Mouse (Mus musculus): Measurements from ENCODE around the gene Napsa. TPM values are rescaled to one million over a fixed set of nuclear protein-coding genes. Genes with fewer than 3 reads are reported as not detected.
A peak's percentile ranks its signal among the peaks of the same experiment; 100 is the strongest.

Napsa gene
- polyA plus RNA-seq, 1 experiment from 2014 or later, result 2.1 TPM

DNA sequence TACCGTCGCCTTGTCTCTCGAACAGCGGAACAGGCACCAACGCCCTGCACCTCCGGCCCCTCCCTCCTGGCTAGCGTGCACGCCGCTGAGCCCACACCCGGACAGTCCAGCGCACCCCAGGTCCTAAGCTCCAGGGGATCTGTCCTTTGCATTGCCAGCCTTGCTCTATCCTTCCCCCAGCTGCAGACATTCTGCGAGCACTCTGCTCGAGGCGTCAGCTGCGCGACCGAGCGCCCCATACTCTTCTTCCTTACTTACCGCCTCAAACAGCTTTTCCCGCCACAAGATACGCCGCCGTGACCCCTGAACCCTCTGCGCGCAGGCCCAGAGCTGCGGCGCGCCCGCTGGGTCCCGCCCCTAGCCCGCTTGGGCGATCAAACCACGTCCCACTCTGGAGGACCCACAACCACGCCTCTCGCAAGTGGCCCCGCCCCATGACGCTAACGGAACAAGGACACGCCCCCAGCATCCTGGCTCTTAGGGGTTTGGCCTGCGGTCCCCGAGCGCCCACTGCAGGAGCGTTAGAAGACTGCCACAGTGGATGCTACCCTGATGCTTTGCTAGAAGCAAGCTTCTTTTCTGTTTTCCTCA lies 23.6 kb upstream of the Napsa start, which contains the start of gene Pold1:
Gene Pold1, minus strand, starts transcription at position 353 of the 591 bp plus-strand sequence.
- ATAC-seq (replicated peaks; ENCODE audit: low FRiP score) (peak; percentile 94), DNase-seq (ENCODE audit: low spot score) (peak; percentile 99)
- Histone ChIP-seq H3K27ac (ENCODE audit: low read depth, low read length) (peak within 1 kb of the TSS; percentile 75), H3K9ac (ENCODE audit: low read depth, low read length) (peak within 1 kb of the TSS; percentile 77), H3K4me1 (replicated peaks; ENCODE audit: control insufficient read depth, insufficient read depth, low read length) (peaks cover 17% of the 10 kb centered on the region), H3K4me3 (ENCODE audit: low read depth, low read length) (peak within 1 kb of the TSS; percentile 64), H3K9me3 (ENCODE audit: control insufficient read depth, low read length) (peaks cover 3% of the 10 kb centered on the region; the same call in 1 of the 2 replicates), H3K36me3 (ENCODE audit: control insufficient read depth, insufficient read depth, low read length) (peaks cover 30% of the 10 kb centered on the region), H3K4me2 (peak within 1 kb of the TSS; percentile 85), H3K27me3 (replicated peaks; ENCODE audit: control insufficient read depth, insufficient read depth, low read length) (no peaks in the 10 kb centered on the region)
- WGBS, result under 1% methylated on average over 43 of the region's 43 CpGs

DNA sequence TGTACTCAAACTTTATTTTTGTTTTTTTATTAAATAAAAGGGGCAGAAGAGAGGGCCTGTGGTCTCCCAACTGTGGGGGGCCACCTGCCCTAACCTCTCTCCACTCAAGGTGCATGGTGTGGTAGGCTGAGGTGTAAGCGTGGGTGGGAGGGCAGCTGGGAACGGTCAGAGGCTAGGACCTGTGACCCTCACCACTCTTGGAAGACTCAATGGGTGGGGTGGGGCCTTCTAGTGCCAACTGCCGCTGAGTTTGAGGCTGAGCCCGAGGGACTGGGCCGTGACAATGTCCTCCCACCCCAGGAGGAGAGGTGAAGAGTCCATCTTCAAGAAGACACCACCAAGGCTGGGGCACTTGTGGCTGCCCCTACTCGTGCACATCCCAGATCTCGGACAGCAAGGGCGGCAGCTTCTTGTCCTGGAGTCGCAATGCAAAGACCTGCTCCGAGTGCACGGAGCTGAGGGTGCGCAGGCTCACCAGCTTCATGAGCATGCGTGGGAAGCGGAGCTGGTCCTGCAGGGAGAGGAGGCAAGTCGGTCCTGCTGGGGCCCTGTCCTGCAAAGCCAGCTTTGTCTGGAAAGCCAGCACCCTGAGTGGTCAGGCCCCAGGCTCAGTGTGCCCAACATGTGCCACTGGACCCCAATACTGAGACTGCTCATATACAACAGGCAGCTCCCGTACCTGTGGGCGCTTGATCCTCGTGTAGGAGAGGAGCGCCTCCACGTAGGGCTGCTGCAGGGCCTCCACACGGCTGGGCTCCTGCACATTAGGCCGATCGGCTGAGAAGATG lies 22.4 kb upstream of the Napsa start:
- WGBS, result 95% methylated on average over 23 of the region's 23 CpGs
- H3K4me1 ChIP-seq (replicated peaks; ENCODE audit: control insufficient read depth, insufficient read depth, low read length), result peaks cover 17% of the 10 kb centered on the region
- peaks cover 3% of the 10 kb centered on the region; the same call in 1 of the 2 replicates for H3K9me3 ChIP-seq (ENCODE audit: control insufficient read depth, low read length)
- H3K27me3 ChIP-seq (replicated peaks; ENCODE audit: control insufficient read depth, insufficient read depth, low read length), result no peaks in the 10 kb centered on the region
- no peak overlapping the region for H3K27ac ChIP-seq (ENCODE audit: low read depth, low read length)
- no peak overlapping the region for H3K4me2 ChIP-seq
- no peak overlapping the region for H3K9ac ChIP-seq (ENCODE audit: low read depth, low read length)
- ATAC-seq (replicated peaks; ENCODE audit: low FRiP score) (no peak), DNase-seq (ENCODE audit: low spot score) (no peak)
- peaks cover 30% of the 10 kb centered on the region for H3K36me3 ChIP-seq (ENCODE audit: control insufficient read depth, insufficient read depth, low read length)
- H3K4me3 ChIP-seq (ENCODE audit: low read depth, low read length), result no peak overlapping the region

- Histone ChIP-seq H3K9ac (ENCODE audit: low read depth, low read length) (no peak overlapping the region), H3K4me1 (replicated peaks; ENCODE audit: control insufficient read depth, insufficient read depth, low read length) (peaks cover 17% of the 10 kb centered on the region), H3K36me3 (ENCODE audit: control insufficient read depth, insufficient read depth, low read length) (peaks cover 30% of the 10 kb centered on the region), H3K9me3 (ENCODE audit: control insufficient read depth, low read length) (peaks cover 3% of the 10 kb centered on the region; the same call in 1 of the 2 replicates), H3K27me3 (replicated peaks; ENCODE audit: control insufficient read depth, insufficient read depth, low read length) (no peaks in the 10 kb centered on the region), H3K27ac (ENCODE audit: low read depth, low read length) (no peak overlapping the region), H3K4me2 (no peak overlapping the region), H3K4me3 (ENCODE audit: low read depth, low read length) (no peak overlapping the region)
- ATAC-seq (replicated peaks; ENCODE audit: low FRiP score) (no peak), DNase-seq (ENCODE audit: low spot score) (no peak)
- whole genome bisulfite sequencing, result 91% methylated on average over 12 of the region's 12 CpGs
These were observed 21.8 kb upstream of the Napsa start for GRCm38 (mm10) chr7:44550409-44550678.

- no peak overlapping the region for H3K4me2 ChIP-seq
These were observed 20.9 kb upstream of the Napsa start for GRCm38 (mm10) chr7:44551301-44551700.

GRCm38 (mm10) chr7:44551731-44552130 lies 20.4 kb upstream of the Napsa start:
- Histone ChIP-seq H3K9ac (ENCODE audit: low read depth, low read length) (no peak overlapping the region), H3K27me3 (replicated peaks; ENCODE audit: control insufficient read depth, insufficient read depth, low read length) (no peaks in the 10 kb centered on the region), H3K4me1 (replicated peaks; ENCODE audit: control insufficient read depth, insufficient read depth, low read length) (peaks cover 22% of the 10 kb centered on the region), H3K4me2 (no peak overlapping the region), H3K27ac (ENCODE audit: low read depth, low read length) (no peak overlapping the region), H3K9me3 (ENCODE audit: control insufficient read depth, low read length) (no peaks in the 10 kb centered on the region), H3K4me3 (ENCODE audit: low read depth, low read length) (no peak overlapping the region), H3K36me3 (ENCODE audit: control insufficient read depth, insufficient read depth, low read length) (peaks cover 27% of the 10 kb centered on the region)
- ATAC-seq (replicated peaks; ENCODE audit: low FRiP score) (no peak), DNase-seq (ENCODE audit: low spot score) (no peak)
- 89% methylated on average over 22 of the region's 22 CpGs for WGBS

More at GRCm38 (mm10) chr7:44551301-44551700, 20.9 kb upstream of the Napsa start:
- no peaks in the 10 kb centered on the region for H3K27me3 ChIP-seq (replicated peaks; ENCODE audit: control insufficient read depth, insufficient read depth, low read length)
- ATAC-seq (replicated peaks; ENCODE audit: low FRiP score), result no peak
- H3K27ac ChIP-seq (ENCODE audit: low read depth, low read length), result 0 out of 2 replicates have a peak overlapping the region, but pooled peaks have one; percentile 19
- 93% methylated on average over 21 of the region's 21 CpGs for WGBS
- peaks cover 19% of the 10 kb centered on the region for H3K4me1 ChIP-seq (replicated peaks; ENCODE audit: control insufficient read depth, insufficient read depth, low read length)
- H3K4me3 ChIP-seq (ENCODE audit: low read depth, low read length), result no peak overlapping the region
- DNase-seq (ENCODE audit: low spot score), result no peak
- peaks cover 2% of the 10 kb centered on the region; the same call in 1 of the 2 replicates for H3K9me3 ChIP-seq (ENCODE audit: control insufficient read depth, low read length)
- no peak overlapping the region for H3K9ac ChIP-seq (ENCODE audit: low read depth, low read length)
- H3K36me3 ChIP-seq (ENCODE audit: control insufficient read depth, insufficient read depth, low read length), result peaks cover 27% of the 10 kb centered on the region

DNA sequence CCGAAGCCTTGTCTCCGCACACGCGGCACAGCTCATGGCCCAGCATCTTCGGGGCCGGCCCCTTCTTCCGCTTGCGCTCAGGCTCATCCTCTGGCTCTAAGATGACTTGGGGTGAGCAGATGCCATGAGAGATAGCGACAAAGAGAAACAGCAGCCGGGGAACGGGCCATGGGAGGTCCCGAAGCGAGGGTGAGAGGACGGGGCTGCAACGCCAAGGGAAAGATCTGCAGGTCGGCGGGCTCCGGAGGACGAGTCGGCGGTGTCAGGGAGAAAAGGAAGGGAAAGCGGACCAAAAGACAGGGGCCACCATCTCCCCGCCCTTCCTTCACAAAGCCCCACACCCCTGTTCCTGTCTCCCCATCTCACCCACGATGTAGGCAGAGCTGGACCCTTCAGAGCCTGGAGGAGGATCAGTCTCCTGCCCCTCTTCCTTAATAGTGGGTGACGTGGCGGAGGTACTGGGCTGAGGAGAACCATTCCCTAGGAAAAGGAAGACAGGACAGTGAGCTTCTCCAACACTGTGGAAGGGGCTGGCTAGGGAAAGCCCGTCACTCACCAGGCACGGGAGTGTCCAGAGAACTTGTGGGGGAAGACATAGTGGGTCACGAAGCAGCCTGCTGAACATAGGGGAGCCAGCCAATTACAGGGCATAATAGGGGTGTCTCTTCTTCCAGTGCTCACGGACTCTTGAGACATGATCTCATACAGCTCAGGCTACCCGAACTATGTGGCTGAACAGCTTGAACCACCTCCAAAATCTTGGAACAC lies 19.9 kb upstream of the Napsa start:
- Histone ChIP-seq H3K4me1 (replicated peaks; ENCODE audit: control insufficient read depth, insufficient read depth, low read length) (peaks cover 17% of the 10 kb centered on the region), H3K9me3 (ENCODE audit: control insufficient read depth, low read length) (no peaks in the 10 kb centered on the region), H3K27ac (ENCODE audit: low read depth, low read length) (no peak overlapping the region), H3K27me3 (replicated peaks; ENCODE audit: control insufficient read depth, insufficient read depth, low read length) (no peaks in the 10 kb centered on the region), H3K9ac (ENCODE audit: low read depth, low read length) (peak overlapping the region; percentile 14; the same call in 1 of the 2 replicates), H3K4me2 (peak overlapping the region; percentile 76), H3K36me3 (ENCODE audit: control insufficient read depth, insufficient read depth, low read length) (peaks cover 27% of the 10 kb centered on the region), H3K4me3 (ENCODE audit: low read depth, low read length) (peak overlapping the region; percentile 69)
- ATAC-seq (replicated peaks; ENCODE audit: low FRiP score) (no peak), DNase-seq (ENCODE audit: low spot score) (no peak)
- 84% methylated on average over 31 of the region's 31 CpGs for WGBS

- H3K4me2 ChIP-seq, result peak overlapping the region; percentile 76
- under 1% methylated on average over 31 of the region's 32 CpGs for WGBS
These were observed 18.9 kb upstream of the Napsa start for GRCm38 (mm10) chr7:44553196-44553764.

DNA sequence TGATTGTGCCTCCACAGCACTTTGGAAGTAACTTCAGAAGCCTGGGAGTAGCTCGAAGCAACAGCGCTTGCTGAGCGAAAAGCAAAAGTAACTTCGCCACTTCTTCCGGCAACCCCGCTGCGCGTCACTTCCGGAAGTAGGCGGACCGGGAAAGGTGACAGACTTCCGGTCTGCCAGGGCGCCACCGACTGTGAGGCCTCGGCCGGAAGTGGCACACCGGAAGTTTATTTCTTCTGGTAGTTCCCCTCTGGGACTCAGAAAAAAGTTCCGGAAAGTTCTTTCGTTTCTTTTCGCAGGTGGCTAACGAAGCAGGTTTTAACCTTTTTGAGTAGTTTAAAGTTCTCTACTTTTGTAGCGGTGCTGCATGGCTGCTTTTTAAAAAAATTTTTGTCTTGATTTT lies 18.4 kb upstream of the Napsa start, which contains the start of gene Nr1h2:
Gene Nr1h2, minus strand, starts transcription at position 126 of the 400 bp plus-strand sequence.
- Histone ChIP-seq H3K9me3 (ENCODE audit: control insufficient read depth, low read length) (no peaks in the 10 kb centered on the region), H3K27ac (ENCODE audit: low read depth, low read length) (peak within 1 kb of the TSS; percentile 97), H3K27me3 (replicated peaks; ENCODE audit: control insufficient read depth, insufficient read depth, low read length) (no peaks in the 10 kb centered on the region), H3K36me3 (ENCODE audit: control insufficient read depth, insufficient read depth, low read length) (peaks cover 27% of the 10 kb centered on the region), H3K4me3 (ENCODE audit: low read depth, low read length) (peak within 1 kb of the TSS; percentile 69), H3K4me2 (peak within 1 kb of the TSS; percentile 76), H3K4me1 (replicated peaks; ENCODE audit: control insufficient read depth, insufficient read depth, low read length) (peaks cover 12% of the 10 kb centered on the region; the same call in 1 of the 2 replicates), H3K9ac (ENCODE audit: low read depth, low read length) (peak within 1 kb of the TSS; percentile 77)
- DNase-seq (ENCODE audit: low spot score), result peak; percentile 91
- ATAC-seq (replicated peaks; ENCODE audit: low FRiP score), result peak; percentile 81
- under 1% methylated on average over 22 of the region's 22 CpGs for WGBS

More at GRCm38 (mm10) chr7:44553196-44553764, 18.9 kb upstream of the Napsa start:
- H3K27me3 ChIP-seq (replicated peaks; ENCODE audit: control insufficient read depth, insufficient read depth, low read length), result no peaks in the 10 kb centered on the region
- no peaks in the 10 kb centered on the region for H3K9me3 ChIP-seq (ENCODE audit: control insufficient read depth, low read length)
- peak; percentile 83 for DNase-seq (ENCODE audit: low spot score)
- H3K36me3 ChIP-seq (ENCODE audit: control insufficient read depth, insufficient read depth, low read length), result peaks cover 27% of the 10 kb centered on the region
- H3K27ac ChIP-seq (ENCODE audit: low read depth, low read length), result peak overlapping the region; percentile 97
- peak; percentile 74 for ATAC-seq (replicated peaks; ENCODE audit: low FRiP score)
- peak overlapping the region; percentile 77 for H3K9ac ChIP-seq (ENCODE audit: low read depth, low read length)
- peak overlapping the region; percentile 69 for H3K4me3 ChIP-seq (ENCODE audit: low read depth, low read length)
- H3K4me1 ChIP-seq (replicated peaks; ENCODE audit: control insufficient read depth, insufficient read depth, low read length), result peaks cover 12% of the 10 kb centered on the region; the same call in 1 of the 2 replicates
